Mouse (Mus musculus): ENCODE measurements around the gene Lexm. TPM values are rescaled to one million over a fixed set of nuclear protein-coding genes. Genes with fewer than 3 reads are reported as not detected.
A peak's percentile ranks its signal among the peaks of the same experiment; 100 is the strongest.

Lexm gene
- not detected in 2 replicates for polyA plus RNA-seq (2014; fragmentation: Nextera tagmentation; extraction: Ambion mirVana)

- ATAC-seq, result no peak
- no peak for DNase-seq (ENCODE audit: low spot score)
- no peak within 1 kb of the TSS for H3K4me3 ChIP-seq (ENCODE audit: low read depth, low read length)
Observed at GRCm38 (mm10) chr4:106617056-106617455, at the start of gene Lexm. TSS of gene Lexm (minus strand) at chr4:106617241.

GRCm38 (mm10) chr4:106666546-106666945, 49.5 kb upstream of the Lexm start:
- Histone ChIP-seq H3K9ac (ENCODE audit: low read length) (no peak overlapping the region), H3K4me2 (ENCODE audit: low read length) (no peak overlapping the region), H3K4me3 (ENCODE audit: low read depth, low read length) (no peak overlapping the region), H3K27me3 (replicated peaks; ENCODE audit: control insufficient read depth, insufficient read depth, low read length) (no peaks in the 10 kb centered on the region), H3K27ac (ENCODE audit: low read depth, low read length) (no peak overlapping the region), H3K36me3 (ENCODE audit: control insufficient read depth, insufficient read depth, low read length) (peaks cover 94% of the 10 kb centered on the region), H3K9me3 (replicated peaks; ENCODE audit: control insufficient read depth, low read length) (no peaks in the 10 kb centered on the region), H3K4me1 (ENCODE audit: control insufficient read depth, insufficient read depth, low read length) (no peaks in the 10 kb centered on the region)
- ATAC-seq (no peak), DNase-seq (ENCODE audit: low spot score) (no peak)
- WGBS, result 95% methylated on average over 2 of the region's 2 CpGs

More at GRCm38 (mm10) chr4:106617056-106617455, at the start of gene Lexm:
- H3K27ac ChIP-seq (ENCODE audit: low read depth, low read length), result no peak within 1 kb of the TSS
- H3K27me3 ChIP-seq (replicated peaks; ENCODE audit: control insufficient read depth, insufficient read depth, low read length), result peaks cover 7% of the 10 kb centered on the region
- H3K9me3 ChIP-seq (replicated peaks; ENCODE audit: control insufficient read depth, low read length), result no peaks in the 10 kb centered on the region
- peak within 1 kb of the TSS; percentile 13; the same call in 1 of the 2 replicates for H3K9ac ChIP-seq (ENCODE audit: low read length)
- WGBS, result 2% methylated on average over 18 of the region's 19 CpGs
- H3K4me1 ChIP-seq (ENCODE audit: control insufficient read depth, insufficient read depth, low read length), result peaks cover 4% of the 10 kb centered on the region; the same call in 1 of the 2 replicates
- H3K4me2 ChIP-seq (ENCODE audit: low read length), result peak within 1 kb of the TSS; percentile 32
- no peaks in the 10 kb centered on the region for H3K36me3 ChIP-seq (ENCODE audit: control insufficient read depth, insufficient read depth, low read length)

- Histone ChIP-seq H3K4me3 (ENCODE audit: low read depth, low read length) (no peak overlapping the region), H3K36me3 (ENCODE audit: control insufficient read depth, insufficient read depth, low read length) (peaks cover 93% of the 10 kb centered on the region), H3K4me2 (ENCODE audit: low read length) (no peak overlapping the region), H3K27ac (ENCODE audit: low read depth, low read length) (no peak overlapping the region), H3K27me3 (replicated peaks; ENCODE audit: control insufficient read depth, insufficient read depth, low read length) (no peaks in the 10 kb centered on the region), H3K9me3 (replicated peaks; ENCODE audit: control insufficient read depth, low read length) (no peaks in the 10 kb centered on the region), H3K4me1 (ENCODE audit: control insufficient read depth, insufficient read depth, low read length) (no peaks in the 10 kb centered on the region), H3K9ac (ENCODE audit: low read length) (no peak overlapping the region)
- ATAC-seq (no peak), DNase-seq (ENCODE audit: low spot score) (no peak)
- 91% methylated on average over 10 of the region's 10 CpGs for WGBS
Observed at GRCm38 (mm10) chr4:106665673-106666072, 48.6 kb upstream of the Lexm start.

- 100% methylated on average over 2 of the region's 2 CpGs for WGBS
- ATAC-seq, result no peak
- H3K9ac ChIP-seq (ENCODE audit: low read length), result no peak overlapping the region
- no peaks in the 10 kb centered on the region for H3K4me1 ChIP-seq (ENCODE audit: control insufficient read depth, insufficient read depth, low read length)
- H3K27ac ChIP-seq (ENCODE audit: low read depth, low read length), result no peak overlapping the region
- no peak overlapping the region for H3K4me2 ChIP-seq (ENCODE audit: low read length)
- no peaks in the 10 kb centered on the region for H3K27me3 ChIP-seq (replicated peaks; ENCODE audit: control insufficient read depth, insufficient read depth, low read length)
- DNase-seq (ENCODE audit: low spot score), result no peak
- no peak overlapping the region for H3K4me3 ChIP-seq (ENCODE audit: low read depth, low read length)
- no peaks in the 10 kb centered on the region for H3K9me3 ChIP-seq (replicated peaks; ENCODE audit: control insufficient read depth, low read length)
- H3K36me3 ChIP-seq (ENCODE audit: control insufficient read depth, insufficient read depth, low read length), result peaks cover 93% of the 10 kb centered on the region
Observed at GRCm38 (mm10) chr4:106665269-106665668, 48.2 kb upstream of the Lexm start.

GRCm38 (mm10) chr4:106664697-106665096, 47.7 kb upstream of the Lexm start:
- Histone ChIP-seq H3K9me3 (replicated peaks; ENCODE audit: control insufficient read depth, low read length) (no peaks in the 10 kb centered on the region), H3K4me3 (ENCODE audit: low read depth, low read length) (no peak overlapping the region), H3K27me3 (replicated peaks; ENCODE audit: control insufficient read depth, insufficient read depth, low read length) (no peaks in the 10 kb centered on the region), H3K27ac (ENCODE audit: low read depth, low read length) (no peak overlapping the region), H3K36me3 (ENCODE audit: control insufficient read depth, insufficient read depth, low read length) (peaks cover 93% of the 10 kb centered on the region), H3K9ac (ENCODE audit: low read length) (no peak overlapping the region), H3K4me1 (ENCODE audit: control insufficient read depth, insufficient read depth, low read length) (no peaks in the 10 kb centered on the region), H3K4me2 (ENCODE audit: low read length) (no peak overlapping the region)
- DNase-seq (ENCODE audit: low spot score) (no peak), ATAC-seq (no peak)
- WGBS, result 91% methylated on average over 6 of the region's 6 CpGs

- Histone ChIP-seq H3K36me3 (ENCODE audit: control insufficient read depth, insufficient read depth, low read length) (peaks cover 89% of the 10 kb centered on the region), H3K27ac (ENCODE audit: low read depth, low read length) (no peak overlapping the region), H3K9ac (ENCODE audit: low read length) (no peak overlapping the region), H3K4me1 (ENCODE audit: control insufficient read depth, insufficient read depth, low read length) (no peaks in the 10 kb centered on the region), H3K27me3 (replicated peaks; ENCODE audit: control insufficient read depth, insufficient read depth, low read length) (no peaks in the 10 kb centered on the region), H3K4me3 (ENCODE audit: low read depth, low read length) (no peak overlapping the region), H3K4me2 (ENCODE audit: low read length) (no peak overlapping the region), H3K9me3 (replicated peaks; ENCODE audit: control insufficient read depth, low read length) (no peaks in the 10 kb centered on the region)
- DNase-seq (ENCODE audit: low spot score), result no peak
- WGBS, result 89% methylated on average over 5 of the region's 5 CpGs
- ATAC-seq, result no peak
Observed at GRCm38 (mm10) chr4:106663956-106664470, 47.0 kb upstream of the Lexm start.

- H3K4me3 ChIP-seq (ENCODE audit: low read depth, low read length), result no peak overlapping the region
- H3K36me3 ChIP-seq (ENCODE audit: control insufficient read depth, insufficient read depth, low read length), result peaks cover 45% of the 10 kb centered on the region
- no peak overlapping the region for H3K27ac ChIP-seq (ENCODE audit: low read depth, low read length)
- no peaks in the 10 kb centered on the region for H3K27me3 ChIP-seq (replicated peaks; ENCODE audit: control insufficient read depth, insufficient read depth, low read length)
- DNase-seq (ENCODE audit: low spot score), result no peak
- H3K9ac ChIP-seq (ENCODE audit: low read length), result no peak overlapping the region
- no peak for ATAC-seq
- no peaks in the 10 kb centered on the region for H3K9me3 ChIP-seq (replicated peaks; ENCODE audit: control insufficient read depth, low read length)
- H3K4me2 ChIP-seq (ENCODE audit: low read length), result no peak overlapping the region
- WGBS, result 92% methylated on average over 10 of the region's 10 CpGs
- peaks cover 6% of the 10 kb centered on the region for H3K4me1 ChIP-seq (ENCODE audit: control insufficient read depth, insufficient read depth, low read length)
Observed at GRCm38 (mm10) chr4:106655681-106656080, 38.6 kb upstream of the Lexm start.

- no peak overlapping the region for H3K4me2 ChIP-seq (ENCODE audit: low read length)
- no peaks in the 10 kb centered on the region for H3K27me3 ChIP-seq (replicated peaks; ENCODE audit: control insufficient read depth, insufficient read depth, low read length)
- H3K9ac ChIP-seq (ENCODE audit: low read length), result no peak overlapping the region
- H3K9me3 ChIP-seq (replicated peaks; ENCODE audit: control insufficient read depth, low read length), result no peaks in the 10 kb centered on the region
- H3K4me1 ChIP-seq (ENCODE audit: control insufficient read depth, insufficient read depth, low read length), result peaks cover 6% of the 10 kb centered on the region
- no peak for DNase-seq (ENCODE audit: low spot score)
- ATAC-seq, result no peak
- peaks cover 32% of the 10 kb centered on the region for H3K36me3 ChIP-seq (ENCODE audit: control insufficient read depth, insufficient read depth, low read length)
- 96% methylated on average over 15 of the region's 15 CpGs for WGBS
- H3K27ac ChIP-seq (ENCODE audit: low read depth, low read length), result no peak overlapping the region
- no peak overlapping the region for H3K4me3 ChIP-seq (ENCODE audit: low read depth, low read length)
Observed at GRCm38 (mm10) chr4:106653051-106653450, 36.0 kb upstream of the Lexm start.

GRCm38 (mm10) chr4:106652546-106652945, 35.5 kb upstream of the Lexm start:
- Histone ChIP-seq H3K27ac (ENCODE audit: low read depth, low read length) (no peak overlapping the region), H3K9me3 (replicated peaks; ENCODE audit: control insufficient read depth, low read length) (no peaks in the 10 kb centered on the region), H3K4me2 (ENCODE audit: low read length) (no peak overlapping the region), H3K4me1 (ENCODE audit: control insufficient read depth, insufficient read depth, low read length) (peaks cover 6% of the 10 kb centered on the region), H3K36me3 (ENCODE audit: control insufficient read depth, insufficient read depth, low read length) (peaks cover 27% of the 10 kb centered on the region), H3K4me3 (ENCODE audit: low read depth, low read length) (no peak overlapping the region), H3K27me3 (replicated peaks; ENCODE audit: control insufficient read depth, insufficient read depth, low read length) (no peaks in the 10 kb centered on the region), H3K9ac (ENCODE audit: low read length) (no peak overlapping the region)
- WGBS, result 93% methylated on average over 3 of the region's 3 CpGs
- DNase-seq (ENCODE audit: low spot score) (no peak), ATAC-seq (no peak)
